Mouse (Mus musculus): ENCODE results near the gene Foxl1. TPM values are rescaled to one million over a fixed set of nuclear protein-coding genes. Genes with fewer than 3 reads are reported as not detected.

Gene Foxl1
- total RNA-seq, 2 experiments from 2014 or later = not detected

- no peak for ATAC-seq (replicated peaks; ENCODE audit: low FRiP score, poor library complexity, severe bottlenecking)
These were observed 34.7 kb downstream of the Foxl1 start for GRCm38 (mm10) chr8:121162413-121162812.

DNA sequence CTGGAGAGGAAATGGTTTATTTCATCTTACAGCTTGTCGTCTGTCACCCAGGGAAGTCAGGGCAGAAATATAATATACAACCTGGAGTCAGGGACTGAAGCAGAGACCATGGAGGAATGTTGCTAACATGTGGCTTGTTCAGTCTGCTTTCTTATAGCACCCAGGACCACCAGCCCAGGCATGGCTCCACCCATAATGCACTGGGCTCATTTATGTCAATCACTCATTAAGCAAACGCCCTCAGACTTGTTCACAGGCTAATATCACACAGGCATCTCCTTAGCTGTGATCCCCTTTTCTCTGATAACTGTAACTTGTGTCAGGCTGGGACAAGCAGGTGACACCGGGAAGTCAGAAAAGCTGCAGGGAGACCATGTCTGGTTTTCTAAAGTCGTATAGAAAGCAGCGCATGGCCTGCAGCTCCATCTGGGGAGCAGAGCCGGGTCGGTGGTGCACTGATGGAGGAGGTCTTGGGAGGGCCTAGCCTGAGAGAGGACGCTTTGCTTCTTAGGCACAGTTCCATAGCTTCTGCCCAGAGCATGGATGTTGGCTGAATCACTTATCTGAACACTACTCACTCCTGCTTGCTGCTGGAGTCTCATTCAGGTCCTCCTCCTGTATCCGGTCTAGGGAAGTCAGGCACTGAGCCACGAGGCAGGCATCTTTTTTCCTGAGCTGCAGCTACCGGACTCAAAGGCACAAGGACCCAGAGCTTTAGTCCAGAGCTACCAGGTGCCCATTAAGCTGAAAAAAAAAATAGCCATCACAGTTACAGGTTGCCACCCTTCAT lies 35.4 kb downstream of the Foxl1 start:
- ATAC-seq (replicated peaks; ENCODE audit: low FRiP score, poor library complexity, severe bottlenecking) = no peak

DNA sequence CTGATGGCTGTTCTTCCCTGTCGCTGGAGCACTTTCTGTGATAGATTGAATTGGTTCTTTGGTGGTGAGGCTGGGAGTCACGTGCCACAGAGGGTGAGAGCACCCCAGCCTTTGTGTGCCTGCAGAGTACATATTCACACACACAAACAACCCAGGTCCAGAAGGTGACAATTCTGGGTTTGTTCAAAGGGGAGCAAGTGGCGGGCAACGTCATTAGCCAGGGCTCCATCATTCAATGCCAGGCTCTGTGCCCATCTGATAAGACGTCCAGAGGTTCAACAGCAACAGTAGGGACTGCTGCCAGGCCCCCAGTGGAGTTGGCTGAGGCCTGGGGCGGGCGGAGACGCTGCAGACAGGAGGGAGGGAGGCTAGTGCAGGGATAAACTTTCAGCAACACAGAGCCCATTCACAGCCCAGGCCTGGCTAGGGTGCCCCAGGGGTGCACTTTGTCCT lies 36.3 kb downstream of the Foxl1 start:
- ATAC-seq (replicated peaks; ENCODE audit: low FRiP score, poor library complexity, severe bottlenecking) = no peak

GRCm38 (mm10) chr8:121168033-121168432 lies 40.3 kb downstream of the Foxl1 start:
- no peak for ATAC-seq (replicated peaks; ENCODE audit: low FRiP score, poor library complexity, severe bottlenecking)

DNA sequence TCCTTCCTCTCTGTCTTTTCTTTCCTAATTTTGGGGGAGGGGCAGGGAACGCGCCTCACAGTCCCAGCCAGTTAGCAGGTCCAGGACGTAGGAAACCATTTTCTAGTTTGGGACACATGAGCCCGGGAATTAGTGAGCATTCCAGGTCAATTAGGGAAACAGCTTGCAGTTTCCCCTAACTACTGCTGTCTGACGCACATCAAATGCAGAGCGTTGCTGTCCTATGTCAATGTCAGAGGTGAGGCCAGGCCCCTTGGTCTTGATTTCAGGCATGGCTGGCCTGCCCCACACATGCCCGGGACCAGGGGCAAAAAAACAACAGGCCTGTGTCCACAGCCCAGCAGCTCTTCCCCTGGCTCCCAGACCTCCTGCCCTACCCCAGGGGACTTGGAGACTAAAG lies 42.4 kb downstream of the Foxl1 start:
- no peak for ATAC-seq (replicated peaks; ENCODE audit: low FRiP score, poor library complexity, severe bottlenecking)

GRCm38 (mm10) chr8:121170626-121171552 lies 43.1 kb downstream of the Foxl1 start:
- no peak for ATAC-seq (replicated peaks; ENCODE audit: low FRiP score, poor library complexity, severe bottlenecking)

GRCm38 (mm10) chr8:121172567-121172966 lies 44.8 kb downstream of the Foxl1 start:
- ATAC-seq (replicated peaks; ENCODE audit: low FRiP score, poor library complexity, severe bottlenecking) = no peak

- no peak for ATAC-seq (replicated peaks; ENCODE audit: low FRiP score, poor library complexity, severe bottlenecking)
These were observed 46.4 kb downstream of the Foxl1 start for GRCm38 (mm10) chr8:121174178-121174577.

DNA sequence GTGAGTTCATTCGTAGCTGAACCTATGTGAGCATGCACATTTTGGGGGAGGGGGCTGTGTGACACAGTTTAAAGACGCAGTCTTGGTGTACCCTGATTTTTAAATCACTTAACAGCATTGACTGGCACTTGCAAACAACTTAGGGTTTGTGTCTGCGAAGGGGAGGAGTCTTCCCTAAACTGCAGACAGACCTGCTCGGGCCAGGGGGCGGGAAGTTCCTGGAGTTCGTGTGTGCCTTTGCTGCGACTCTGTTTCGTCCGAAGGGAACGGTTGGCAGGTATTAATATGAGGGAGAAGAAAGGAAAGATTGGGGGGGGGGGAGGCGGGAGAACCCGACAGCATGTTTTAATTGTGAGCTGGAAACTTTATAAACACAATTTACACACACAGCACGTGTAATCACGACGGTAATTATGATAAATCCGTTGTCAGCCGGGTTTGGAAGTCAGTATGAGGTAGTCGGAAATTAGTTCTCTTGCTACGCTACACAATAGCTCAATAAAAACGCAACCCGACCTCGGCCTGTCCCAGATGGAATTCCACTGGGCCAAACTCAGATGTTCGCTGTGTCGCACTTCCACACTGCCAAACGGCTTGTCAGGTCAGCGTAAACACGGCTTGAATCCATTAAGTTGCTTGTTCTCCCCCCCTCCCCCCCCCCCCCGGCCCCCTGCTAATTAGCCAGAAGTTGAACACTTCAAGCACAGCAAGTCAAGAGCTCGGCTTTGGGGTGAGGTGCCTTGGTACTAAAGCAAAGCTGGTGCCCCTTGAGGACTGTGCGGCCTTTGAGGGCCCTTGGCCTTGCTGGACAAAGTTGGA lies 47.2 kb downstream of the Foxl1 start:
- no peak for ATAC-seq (replicated peaks; ENCODE audit: low FRiP score, poor library complexity, severe bottlenecking)

GRCm38 (mm10) chr8:121175540-121176090 lies 47.9 kb downstream of the Foxl1 start:
- no peak for ATAC-seq (replicated peaks; ENCODE audit: low FRiP score, poor library complexity, severe bottlenecking)

DNA sequence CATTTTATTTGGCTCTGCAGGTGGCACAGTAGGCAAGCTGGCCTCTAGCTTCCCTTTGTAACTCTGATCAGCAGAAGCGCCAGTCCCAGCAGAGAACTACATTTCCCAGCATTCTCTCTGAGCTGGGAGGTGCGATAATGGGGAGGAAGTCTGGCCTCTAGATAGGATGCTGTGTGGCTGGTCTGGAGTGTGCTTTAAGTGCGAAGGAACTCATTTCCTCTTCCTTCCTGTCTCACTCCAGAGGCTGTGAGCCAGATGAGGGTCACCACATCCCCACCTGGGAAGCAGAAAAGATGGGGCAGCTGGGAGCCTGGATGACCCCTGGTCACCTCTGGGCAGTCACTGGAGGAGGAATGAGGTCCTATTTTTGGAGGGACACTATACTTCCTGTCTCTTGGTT lies 48.6 kb downstream of the Foxl1 start:
- ATAC-seq (replicated peaks; ENCODE audit: low FRiP score, poor library complexity, severe bottlenecking) = no peak

Other genes starting within 250 kb of the Foxl1 start
- gene Foxf1, start 43.6 kb upstream of the Foxl1 start, total RNA-seq (2015; ENCODE audit: low replicate concordance) = not detected in 2 replicates
- gene Foxf1, start 43.6 kb upstream of the Foxl1 start, total RNA-seq (2017; ENCODE audit: low replicate concordance) = not detected in 2 replicates
- gene Mthfsd, start 19.5 kb upstream of the Foxl1 start, total RNA-seq (2015; ENCODE audit: low replicate concordance) = 2.9 and 6.7 TPM in 2 replicates
- 6.4 TPM in 2 replicates for gene Mthfsd, start 19.5 kb upstream of the Foxl1 start, total RNA-seq (2017; ENCODE audit: low replicate concordance)
- not detected in 2 replicates for gene Foxc2, start 11.8 kb upstream of the Foxl1 start, total RNA-seq (2015; ENCODE audit: low replicate concordance)
- not detected in 2 replicates for gene Foxc2, start 11.8 kb upstream of the Foxl1 start, total RNA-seq (2017; ENCODE audit: low replicate concordance)